Mouse (Mus musculus): ENCODE data around the gene B4galt5. TPM values are rescaled to one million over a fixed set of nuclear protein-coding genes. Genes with fewer than 3 reads are reported as not detected.

B4galt5 gene
- polyA plus RNA-seq, 1 experiment from 2014 or later: 3.2 TPM

- 82% methylated on average over 1 of the region's 1 CpGs for WGBS (ENCODE audit: insufficient replicate concordance)
- no peaks in the 10 kb centered on the region for H3K9me3 ChIP-seq (ENCODE audit: low read length)
- no peak overlapping the region for H3K27ac ChIP-seq (ENCODE audit: low read depth)
- no peak for TF ChIP-seq EP300 (IDR thresholded peaks at IDR 0.05; ENCODE audit: low read depth)
- no peak for TF ChIP-seq CTCF (IDR thresholded peaks at IDR 0.05; ENCODE audit: low read depth)
- no peak overlapping the region for H3K4me2 ChIP-seq (ENCODE audit: low read depth, low read length)
- no peak overlapping the region for H3K9ac ChIP-seq (replicated peaks)
- H3K36me3 ChIP-seq (replicated peaks; ENCODE audit: insufficient read depth, low read length): no peaks in the 10 kb centered on the region
- no peak for DNase-seq
- no peaks in the 10 kb centered on the region for H3K4me1 ChIP-seq (ENCODE audit: insufficient read depth)
- H3K4me3 ChIP-seq (ENCODE audit: low read depth, low read length): no peak overlapping the region
- ATAC-seq: no peak
- no peaks in the 10 kb centered on the region for H3K27me3 ChIP-seq (ENCODE audit: insufficient read depth, low read length)
Observed at GRCm38 (mm10) chr2:167268721-167269120, 80.3 kb downstream of the B4galt5 start.

GRCm38 (mm10) chr2:167268411-167268690 is 80.6 kb downstream of the B4galt5 start:
- no peak for ATAC-seq
- Histone ChIP-seq H3K36me3 (replicated peaks; ENCODE audit: insufficient read depth, low read length) (no peaks in the 10 kb centered on the region), H3K27me3 (ENCODE audit: insufficient read depth, low read length) (no peaks in the 10 kb centered on the region), H3K4me2 (ENCODE audit: low read depth, low read length) (no peak overlapping the region), H3K4me3 (ENCODE audit: low read depth, low read length) (no peak overlapping the region), H3K9ac (replicated peaks) (no peak overlapping the region), H3K9me3 (ENCODE audit: low read length) (no peaks in the 10 kb centered on the region), H3K4me1 (ENCODE audit: insufficient read depth) (no peaks in the 10 kb centered on the region), H3K27ac (ENCODE audit: low read depth) (no peak overlapping the region)
- 77% methylated on average over 8 of the region's 8 CpGs for WGBS (ENCODE audit: insufficient replicate concordance)
- TF ChIP-seq CTCF (IDR thresholded peaks at IDR 0.05; ENCODE audit: low read depth) (no peak), EP300 (IDR thresholded peaks at IDR 0.05; ENCODE audit: low read depth) (no peak)
- no peak for DNase-seq

DNA sequence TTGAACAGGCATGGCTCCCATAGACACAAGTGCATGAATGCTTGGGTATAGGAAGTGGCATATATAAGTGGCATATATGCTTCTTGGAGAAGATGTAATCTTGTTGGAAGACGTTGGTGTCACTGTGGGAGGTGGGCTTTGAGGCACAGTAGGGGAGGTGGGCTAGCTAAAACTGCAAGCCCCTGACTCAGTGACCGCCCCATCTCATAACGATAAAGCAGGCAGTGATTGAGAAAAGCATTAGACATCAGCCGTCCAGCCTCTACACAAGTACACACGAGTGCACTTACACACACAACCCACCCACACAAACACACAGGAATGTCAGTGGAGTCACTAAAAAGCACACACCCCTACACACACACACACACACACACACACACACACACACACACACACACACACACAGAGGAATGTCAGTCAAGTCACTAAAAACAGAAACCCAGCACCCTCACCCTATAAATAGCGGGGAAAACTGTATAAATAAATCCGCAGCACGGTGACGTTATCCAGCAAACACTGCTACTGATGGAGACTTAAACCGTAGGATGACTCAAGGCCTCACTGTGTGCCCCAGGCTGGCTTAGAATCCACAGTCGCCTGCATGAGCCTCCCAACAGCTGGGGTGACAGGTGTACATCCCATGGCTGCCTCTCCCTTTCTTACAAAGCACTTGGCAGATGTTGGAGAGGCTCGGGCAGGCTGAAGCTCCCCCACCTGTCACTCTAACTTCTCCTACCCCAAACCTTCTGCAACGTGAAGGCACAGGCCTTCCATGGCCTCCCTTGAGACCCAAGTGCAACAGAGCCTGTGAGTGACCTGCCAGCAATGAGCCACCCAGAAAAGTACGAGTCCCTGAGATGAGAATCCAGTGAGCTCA is 81.2 kb downstream of the B4galt5 start:
- Histone ChIP-seq H3K4me1 (ENCODE audit: insufficient read depth) (no peaks in the 10 kb centered on the region), H3K4me3 (ENCODE audit: low read depth, low read length) (no peak overlapping the region), H3K9ac (replicated peaks) (no peak overlapping the region), H3K4me2 (ENCODE audit: low read depth, low read length) (no peak overlapping the region), H3K27ac (ENCODE audit: low read depth) (no peak overlapping the region), H3K36me3 (replicated peaks; ENCODE audit: insufficient read depth, low read length) (no peaks in the 10 kb centered on the region), H3K9me3 (ENCODE audit: low read length) (no peaks in the 10 kb centered on the region), H3K27me3 (ENCODE audit: insufficient read depth, low read length) (no peaks in the 10 kb centered on the region)
- ATAC-seq: no peak
- WGBS (ENCODE audit: insufficient replicate concordance): 73% methylated on average over 14 of the region's 14 CpGs
- TF ChIP-seq CTCF (IDR thresholded peaks at IDR 0.05; ENCODE audit: low read depth) (no peak), EP300 (IDR thresholded peaks at IDR 0.05; ENCODE audit: low read depth) (no peak)
- no peak for DNase-seq

GRCm38 (mm10) chr2:167266231-167266630 is 82.8 kb downstream of the B4galt5 start:
- 78% methylated on average over 10 of the region's 10 CpGs for WGBS (ENCODE audit: insufficient replicate concordance)
- Histone ChIP-seq H3K9me3 (ENCODE audit: low read length) (no peaks in the 10 kb centered on the region), H3K9ac (replicated peaks) (no peak overlapping the region), H3K4me1 (ENCODE audit: insufficient read depth) (no peaks in the 10 kb centered on the region), H3K4me3 (ENCODE audit: low read depth, low read length) (no peak overlapping the region), H3K36me3 (replicated peaks; ENCODE audit: insufficient read depth, low read length) (no peaks in the 10 kb centered on the region), H3K4me2 (ENCODE audit: low read depth, low read length) (no peak overlapping the region), H3K27me3 (ENCODE audit: insufficient read depth, low read length) (no peaks in the 10 kb centered on the region), H3K27ac (ENCODE audit: low read depth) (no peak overlapping the region)
- no peak for TF ChIP-seq CTCF (IDR thresholded peaks at IDR 0.05; ENCODE audit: low read depth)
- no peak for TF ChIP-seq EP300 (IDR thresholded peaks at IDR 0.05; ENCODE audit: low read depth)
- ATAC-seq (no peak), DNase-seq (no peak)

DNA sequence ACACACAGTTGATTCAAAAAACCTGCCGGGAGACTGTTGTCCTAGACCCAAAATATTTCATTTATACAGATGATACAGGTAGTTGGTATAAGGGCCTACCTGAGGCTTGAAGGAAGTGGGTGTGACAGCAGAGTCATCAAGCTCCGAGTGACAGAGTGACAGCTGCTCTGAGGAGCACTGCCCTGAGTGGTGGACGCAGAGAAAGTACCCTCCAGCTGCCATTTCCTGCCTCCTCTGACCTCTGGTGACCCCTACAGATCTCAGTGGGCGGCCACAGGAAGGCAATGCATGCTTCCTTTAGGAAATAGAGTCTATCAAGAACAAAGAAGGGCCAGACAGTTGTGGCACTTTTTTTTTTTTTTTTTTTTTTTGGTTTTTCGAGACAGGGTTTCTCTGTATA is 83.2 kb downstream of the B4galt5 start:
- Histone ChIP-seq H3K4me3 (ENCODE audit: low read depth, low read length) (no peak overlapping the region), H3K9me3 (ENCODE audit: low read length) (no peaks in the 10 kb centered on the region), H3K9ac (replicated peaks) (no peak overlapping the region), H3K27me3 (ENCODE audit: insufficient read depth, low read length) (no peaks in the 10 kb centered on the region), H3K27ac (ENCODE audit: low read depth) (no peak overlapping the region), H3K4me1 (ENCODE audit: insufficient read depth) (no peaks in the 10 kb centered on the region), H3K4me2 (ENCODE audit: low read depth, low read length) (no peak overlapping the region), H3K36me3 (replicated peaks; ENCODE audit: insufficient read depth, low read length) (no peaks in the 10 kb centered on the region)
- WGBS (ENCODE audit: insufficient replicate concordance): 42% methylated on average over 4 of the region's 5 CpGs
- no peak for ATAC-seq
- TF ChIP-seq EP300 (IDR thresholded peaks at IDR 0.05; ENCODE audit: low read depth) (no peak), CTCF (IDR thresholded peaks at IDR 0.05; ENCODE audit: low read depth) (no peak)
- no peak for DNase-seq

DNA sequence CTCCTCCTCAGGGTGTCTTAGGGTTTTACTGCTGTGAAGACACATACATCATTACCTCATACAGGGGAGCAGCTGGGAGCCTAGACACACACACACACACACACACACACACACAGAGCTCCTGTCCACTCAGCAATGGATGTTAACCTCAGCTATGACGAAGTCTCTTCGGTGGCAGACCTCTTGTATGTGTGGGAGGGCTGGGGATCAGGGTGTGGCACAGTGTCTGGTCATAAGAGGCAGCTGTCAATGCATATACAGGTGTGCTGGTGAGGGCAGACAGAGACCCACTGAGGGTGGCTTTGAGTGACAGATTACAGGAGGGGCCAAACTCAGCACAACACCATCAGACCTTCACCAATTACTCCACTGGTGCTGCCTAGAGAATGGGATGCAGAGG is 84.0 kb downstream of the B4galt5 start:
- no peaks in the 10 kb centered on the region for H3K27me3 ChIP-seq (ENCODE audit: insufficient read depth, low read length)
- ATAC-seq (no peak), DNase-seq (no peak)
- H3K9ac ChIP-seq (replicated peaks): no peak overlapping the region
- no peaks in the 10 kb centered on the region for H3K4me1 ChIP-seq (ENCODE audit: insufficient read depth)
- no peak overlapping the region for H3K27ac ChIP-seq (ENCODE audit: low read depth)
- no peak overlapping the region for H3K4me3 ChIP-seq (ENCODE audit: low read depth, low read length)
- no peak overlapping the region for H3K4me2 ChIP-seq (ENCODE audit: low read depth, low read length)
- H3K9me3 ChIP-seq (ENCODE audit: low read length): no peaks in the 10 kb centered on the region
- 85% methylated on average over 2 of the region's 2 CpGs for WGBS (ENCODE audit: insufficient replicate concordance)
- H3K36me3 ChIP-seq (replicated peaks; ENCODE audit: insufficient read depth, low read length): no peaks in the 10 kb centered on the region
- TF ChIP-seq CTCF (IDR thresholded peaks at IDR 0.05; ENCODE audit: low read depth) (no peak), EP300 (IDR thresholded peaks at IDR 0.05; ENCODE audit: low read depth) (no peak)

All from liver, postnatal 0 days (tissue).